23 mouse cellular contexts compared by ENCODE assay signal in genomic region chr16:86094461-86094860, GRCm38 (mm10).
A peak's percentile ranks its signal among the peaks of the same experiment; 100 is the strongest.
DNase-seq lines count a peak whose midpoint lies in the region; ATAC-seq and TF ChIP-seq lines count a peak whose summit lies in the region.
"Had no signal": no experiment of that assay in that cellular context is flagged by ENCODE, and none has a peak within 500 bp of the region (broad histone marks: within the 10 kb centered on the region; RNA-seq: fewer than 3 reads in every experiment).

No protein-coding gene starts in this region.

- H3K4me1 ChIP-seq in ES-E14 (ENCODE audit: control insufficient read depth in 2 of 2, insufficient read depth in 2 of 2, low read length in 2 of 2, poor library complexity in 1 of 2): no peaks in the 10 kb centered on the region
- H3K4me1 ChIP-seq in thymus, adult 2 months (replicated peaks; ENCODE audit: control insufficient read depth, insufficient read depth, low read length): no peaks in the 10 kb centered on the region
- H3K4me1 ChIP-seq: forebrain, embryonic 12.5 days; heart, embryonic 10.5 days; hindbrain, embryonic 15.5 days; limb, embryonic 12.5 days; neural tube, embryonic 13.5 days; stomach, embryonic 15.5 days had no signal

- no peak overlapping the region for H3K9ac ChIP-seq in ES-E14 (ENCODE audit: insufficient read depth, low read depth, low read length, poor library complexity, severe bottlenecking)
- H3K9ac ChIP-seq: forebrain, embryonic 12.5 days; hindbrain, embryonic 15.5 days; limb, embryonic 12.5 days; liver, postnatal 0 days; neural tube, embryonic 13.5 days; stomach, embryonic 15.5 days had no signal

- H3K27me3 ChIP-seq in thymus, adult 2 months (ENCODE audit: control insufficient read depth, insufficient read depth, low read length): no peaks in the 10 kb centered on the region
- H3K27me3 ChIP-seq: forebrain, embryonic 12.5 days; hindbrain, embryonic 15.5 days; limb, embryonic 12.5 days; neural tube, embryonic 13.5 days; stomach, embryonic 15.5 days had no signal

- WGBS in thymus, adult 2 months: 89% methylated on average over 2 of the region's 2 CpGs

- H3K4me3 ChIP-seq in ES-E14 (ENCODE audit: insufficient read depth in 1 of 2, low read depth in 1 of 2, low read length in 2 of 2, poor library complexity in 1 of 2, severe bottlenecking in 1 of 2): no peak overlapping the region
- no peak overlapping the region for H3K4me3 ChIP-seq in thymus, adult 2 months (ENCODE audit: control insufficient read depth, insufficient read depth, low read length)
- H3K4me3 ChIP-seq: forebrain, embryonic 12.5 days; heart, embryonic 10.5 days; hindbrain, embryonic 15.5 days; limb, embryonic 12.5 days; neural tube, embryonic 13.5 days; stomach, embryonic 15.5 days had no signal

- TF ChIP-seq CTCF in thymus, adult 2 months (IDR thresholded peaks at IDR 0.05; ENCODE audit: borderline replicate concordance, control insufficient read depth, extremely low read depth, insufficient read depth, low read length, poor library complexity): no peak

- in situ Hi-C loops in ES-E14 (cut with MboI; ENCODE audit: low sequenced_read_pairs in 2 of 2, unreplicated experiment in 2 of 2): no loop called here

- H3K9me3 ChIP-seq in ES-E14 (ENCODE audit: control insufficient read depth, insufficient read depth, low read depth, low read length): no peaks in the 10 kb centered on the region
- H3K9me3 ChIP-seq: hindbrain, embryonic 15.5 days; stomach, embryonic 15.5 days had no signal

- TF ChIP-seq POLR2A in thymus, adult 2 months (IDR thresholded peaks at IDR 0.05; ENCODE audit: control insufficient read depth, extremely low read depth, insufficient read depth, low read length, poor library complexity): no peak

- H3K36me3 ChIP-seq in ES-E14 (ENCODE audit: control insufficient read depth, insufficient read depth, low read length, poor library complexity, severe bottlenecking): no peaks in the 10 kb centered on the region
- H3K36me3 ChIP-seq in thymus, adult 2 months (ENCODE audit: control insufficient read depth, insufficient read depth, low read length): no peaks in the 10 kb centered on the region
- H3K36me3 ChIP-seq: forebrain, embryonic 12.5 days; heart, embryonic 10.5 days; hindbrain, embryonic 15.5 days; limb, embryonic 12.5 days; neural tube, embryonic 13.5 days; stomach, embryonic 15.5 days had no signal

- no peak overlapping the region for H3K27ac ChIP-seq in ES-E14 (ENCODE audit: insufficient read depth, low read depth, low read length, poor library complexity, severe bottlenecking)
- no peak overlapping the region for H3K27ac ChIP-seq in thymus, adult 2 months (ENCODE audit: control insufficient read depth, insufficient read depth, low read length)
- H3K27ac ChIP-seq: forebrain, embryonic 12.5 days; heart, embryonic 10.5 days; hindbrain, embryonic 15.5 days; limb, embryonic 12.5 days; neural tube, embryonic 13.5 days; stomach, embryonic 15.5 days had no signal

- peak; percentile 2 for DNase-seq in adrenal gland, postnatal 36 days
- no peak for DNase-seq in adrenal gland, postnatal 14 days
- DNase-seq in ES-E14 (ENCODE audit: low read depth, low spot score) (peak; percentile 12), adipocyte (ENCODE audit: low spot score) (peak; percentile 24)
- no peak for DNase-seq in ovary, adult 18-20 months (ENCODE audit: low spot score)
- DNase-seq in thymus, adult 2 months: no peak
- DNase-seq: B cell, adult 2 months; cerebellum, adult 18-20 months; cerebellum, postnatal 14 days; kidney, adult 2 months; kidney, postnatal 14 days; liver, postnatal 0 days; lung, postnatal 10 days; midbrain, embryonic 14.5 days; thymus, postnatal 36 days had no signal

- no peak for ATAC-seq in megakaryocyte, adult 5-6 weeks (ENCODE audit: poor library complexity, severe bottlenecking)
- ATAC-seq: activated CD4-positive, CD25-positive, alpha-beta regulatory T cell, adult 4 months; liver, postnatal 0 days had no signal

TF ChIP-seq in ES-E14, 5 proteins besides CTCF, POLR2A, EP300 and RAD21:
- TF ChIP-seq ZC3H11A (IDR thresholded peaks at IDR 0.05; ENCODE audit: borderline replicate concordance, low read depth, low read length) (no peak), HCFC1 (IDR thresholded peaks at IDR 0.05; ENCODE audit: borderline replicate concordance, insufficient read depth, low read length) (no peak), MAFK (IDR thresholded peaks at IDR 0.05; ENCODE audit: insufficient read depth, low read depth, low read length) (no peak), CHD2 (IDR thresholded peaks at IDR 0.05; ENCODE audit: low read depth, low read length) (no peak), ZNF384 (IDR thresholded peaks at IDR 0.05; ENCODE audit: low read depth, low read length) (no peak)

Comparison
In these comparisons a context has a peak if more than half of its experiments do, and no peak if none do; other contexts are left out.
1. DNase-seq: peak in adrenal gland, postnatal 36 days (2 of 2), ES-E14 (single experiment) and adipocyte (single experiment); none in adrenal gland, postnatal 14 days (single experiment), ovary, adult 18-20 months (single experiment) and thymus, adult 2 months (single experiment).